Mouse (Mus musculus) testis, adult 2 months (tissue): ENCODE measurements around the gene Krtap1-5.

Experiments used
- CTCF ChIP-seq: fragments of 200-500 bp; IDR thresholded peaks from 2 replicates; pipeline ENCODE4 v1.5.1; 2012; ENCODE audit warnings: low read depth, mild to moderate bottlenecking, inconsistent platforms, low read length, moderate library complexity; ENCODE audit not compliant: control insufficient read depth, insufficient read depth, insufficient replicate concordance
- POLR2A ChIP-seq: fragments of 200-500 bp; IDR thresholded peaks from 2 replicates; pipeline ENCODE4 v1.6.1; 2012; ENCODE audit warnings: low read depth, mild to moderate bottlenecking, inconsistent platforms, low read length, moderate library complexity; ENCODE audit not compliant: control insufficient read depth

DNA sequence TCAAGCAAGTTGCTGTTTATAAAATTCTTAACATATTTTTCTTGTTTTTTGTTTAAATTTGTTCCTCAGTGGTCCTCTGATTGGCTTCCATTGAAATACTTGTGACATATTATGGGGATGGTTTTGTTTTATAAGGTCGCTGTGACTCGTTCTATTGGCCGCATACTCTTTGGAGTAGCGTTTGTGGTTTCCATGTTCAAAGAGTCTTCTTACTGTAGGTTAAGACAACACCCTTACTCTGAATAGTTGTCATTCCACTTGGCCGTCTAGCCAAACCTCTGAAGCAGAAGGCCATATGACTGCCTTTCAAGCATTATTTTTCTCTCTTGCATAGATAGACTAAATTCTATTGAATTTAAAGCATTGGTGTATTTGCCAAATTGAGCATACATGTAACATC lies 235 bp upstream of the Krtap1-5 start:
- no peak for TF ChIP-seq CTCF
- TF ChIP-seq POLR2A = no peak
